7 mouse cellular contexts compared by ENCODE assay signal in the genomic region with DNA sequence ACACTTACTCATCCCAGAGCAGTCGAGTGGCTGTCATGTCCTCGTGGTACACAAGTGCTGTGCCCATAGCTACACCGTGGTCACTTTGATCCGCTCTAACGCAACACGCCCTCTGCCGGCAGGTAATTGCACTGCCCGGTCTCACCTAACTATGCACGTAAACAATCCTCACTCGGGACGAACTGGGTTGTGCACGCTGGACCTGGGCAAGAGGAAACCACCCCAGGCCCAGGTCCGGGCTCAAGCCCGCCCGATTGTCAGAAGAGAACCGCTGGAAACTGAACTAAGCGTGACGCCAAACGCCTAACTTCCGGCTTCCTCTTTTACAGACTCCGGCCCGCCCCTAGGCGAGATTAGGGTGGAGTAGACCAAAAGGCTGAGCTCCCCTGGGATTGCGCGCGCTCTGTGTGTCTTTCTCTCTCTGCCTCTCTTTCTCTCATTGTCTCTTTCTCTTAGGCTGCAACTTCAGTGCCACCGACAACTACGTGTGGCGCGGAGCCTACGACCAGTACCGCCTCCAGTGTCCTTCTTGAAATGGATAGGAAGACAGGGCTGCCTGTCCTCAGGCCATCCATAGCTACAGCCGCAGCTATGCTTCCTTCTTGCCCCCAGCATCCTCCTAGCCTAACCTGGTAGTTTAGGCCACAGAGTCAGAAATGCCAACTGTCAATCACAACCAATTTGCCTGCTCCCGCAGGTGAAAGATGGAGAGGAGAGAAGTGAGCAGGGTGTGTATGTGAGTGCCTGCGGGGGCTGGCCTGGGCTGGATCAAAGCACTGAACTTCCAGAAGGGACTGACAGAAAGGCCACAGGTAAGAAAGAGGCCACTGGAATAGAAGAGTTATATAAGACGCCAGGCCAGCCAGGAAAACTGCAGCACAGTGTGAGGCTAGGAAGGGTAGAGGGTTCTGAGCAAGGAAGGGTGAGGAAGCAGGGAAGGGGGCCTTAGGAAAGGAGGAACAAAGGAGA. TPM values are rescaled to one million over a fixed set of nuclear protein-coding genes. Genes with fewer than 3 reads are reported as not detected.
DNase-seq lines count a peak whose midpoint lies in the region; ATAC-seq and TF ChIP-seq lines count a peak whose summit lies in the region.

TSS of gene Hdac10 (minus strand) at position 319 of the 969 bp plus-strand sequence.

- peak; percentile 85 for ATAC-seq in intestine, postnatal 0 days

- peak within 1 kb of the TSS; percentile 81 for H3K4me2 ChIP-seq in intestine, postnatal 0 days (replicated peaks; ENCODE audit: low read depth)

- peak within 1 kb of the TSS; percentile 89 for H3K27ac ChIP-seq in embryonic facial prominence, embryonic 10.5 days (replicated peaks)
- peak within 1 kb of the TSS; percentile 82 for H3K27ac ChIP-seq in intestine, postnatal 0 days (ENCODE audit: low read depth, low read length)
- H3K27ac ChIP-seq in midbrain, embryonic 10.5 days (replicated peaks): peak within 1 kb of the TSS; percentile 84

- peak within 1 kb of the TSS; percentile 72 for H3K4me3 ChIP-seq in embryonic facial prominence, embryonic 10.5 days
- peak within 1 kb of the TSS; percentile 71 for H3K4me3 ChIP-seq in intestine, postnatal 0 days (ENCODE audit: low read depth, low read length)
- peak within 1 kb of the TSS; percentile 59 for H3K4me3 ChIP-seq in midbrain, embryonic 10.5 days

- H3K4me1 ChIP-seq in embryonic facial prominence, embryonic 10.5 days: peaks cover 23% of the 10 kb centered on the region
- H3K4me1 ChIP-seq in intestine, postnatal 0 days (replicated peaks; ENCODE audit: control insufficient read depth, insufficient read depth, low read length): peaks cover 4% of the 10 kb centered on the region; the same call in 1 of the 2 replicates
- peaks cover 25% of the 10 kb centered on the region for H3K4me1 ChIP-seq in midbrain, embryonic 10.5 days

- peak; percentile 90 for DNase-seq in adrenal gland, postnatal 14 days
- DNase-seq in embryonic facial prominence, embryonic 10.5 days (ENCODE audit: low spot score): peak; percentile 86
- no peak for DNase-seq in gonadal fat pad, adult 2 months (ENCODE audit: low read depth)
- DNase-seq in left cerebral cortex, postnatal 36 days (ENCODE audit: low spot score in 2 of 2): peak; percentile 80 to 84
- DNase-seq in midbrain, embryonic 10.5 days (ENCODE audit: low spot score): peak; percentile 86
- peak; percentile 80 to 83 for DNase-seq in right cerebral cortex, postnatal 36 days (ENCODE audit: low spot score in 2 of 2)

- peak within 1 kb of the TSS; percentile 65 for H3K9ac ChIP-seq in intestine, postnatal 0 days (ENCODE audit: low read depth, low read length)

- WGBS in embryonic facial prominence, embryonic 10.5 days: 3% methylated on average over 36 of the region's 36 CpGs
- 3% methylated on average over 36 of the region's 36 CpGs for WGBS in intestine, postnatal 0 days
- 2% methylated on average over 36 of the region's 36 CpGs for WGBS in midbrain, embryonic 10.5 days

- no peaks in the 10 kb centered on the region for H3K27me3 ChIP-seq in embryonic facial prominence, embryonic 10.5 days (replicated peaks; ENCODE audit: low read depth, poor library complexity, severe bottlenecking)
- H3K27me3 ChIP-seq in intestine, postnatal 0 days (replicated peaks; ENCODE audit: control insufficient read depth, insufficient read depth, low read length): no peaks in the 10 kb centered on the region
- no peaks in the 10 kb centered on the region for H3K27me3 ChIP-seq in midbrain, embryonic 10.5 days (ENCODE audit: low read depth, poor library complexity, severe bottlenecking)

- H3K9me3 ChIP-seq in embryonic facial prominence, embryonic 10.5 days: no peaks in the 10 kb centered on the region
- H3K9me3 ChIP-seq in intestine, postnatal 0 days (ENCODE audit: control insufficient read depth): no peaks in the 10 kb centered on the region
- no peaks in the 10 kb centered on the region for H3K9me3 ChIP-seq in midbrain, embryonic 10.5 days (replicated peaks)

- peaks cover 38% of the 10 kb centered on the region for H3K36me3 ChIP-seq in embryonic facial prominence, embryonic 10.5 days (replicated peaks)
- H3K36me3 ChIP-seq in intestine, postnatal 0 days (ENCODE audit: control insufficient read depth, insufficient read depth): peaks cover 4% of the 10 kb centered on the region; the same call in 1 of the 2 replicates
- peaks cover 56% of the 10 kb centered on the region for H3K36me3 ChIP-seq in midbrain, embryonic 10.5 days

- peak; percentile 94 for TF ChIP-seq CTCF in intestine, postnatal 0 days (IDR thresholded peaks at IDR 0.05; ENCODE audit: low read depth)

- intact Hi-C loops in left cerebral cortex, postnatal 36 days (cut with DNase I): loop anchor here (5.0 kb wide), 1 partner anchor 84 kb away; the partner anchor contains the start of gene Ppp6r2

RNA-seq across cellular contexts. Expression of gene Hdac10, which starts in this region (rescaled TPM):
- total RNA-seq in adrenal gland, postnatal 14 days (2021): 11.9 and 13.2 TPM in 2 replicates
- 15.9 and 16.1 TPM in 2 replicates for polyA plus RNA-seq in embryonic facial prominence, embryonic 10.5 days (2016; fragmentation: Nextera tagmentation; extraction: Ambion mirVana)
- polyA plus RNA-seq in gonadal fat pad, adult 2 months (2012; rRNA removed): 31.1 and 38.8 TPM in 2 replicates
- polyA plus RNA-seq in intestine, postnatal 0 days (2015; fragmentation: Nextera tagmentation; extraction: Ambion mirVana): 7.6 and 8.6 TPM in 2 replicates
- total RNA-seq in left cerebral cortex, postnatal 36 days (2021): 10 to 100 TPM; 12.8 to 16.8 TPM
- 18.7 and 20.3 TPM in 2 replicates for polyA plus RNA-seq in midbrain, embryonic 10.5 days (2016; fragmentation: Nextera tagmentation; extraction: Ambion mirVana)
